Mouse (Mus musculus) central nervous system, embryonic 14 days (tissue): Measurements from ENCODE around the gene Ibsp. TPM values are rescaled to one million over a fixed set of nuclear protein-coding genes. Genes with fewer than 3 reads are reported as not detected.

ENCODE experiments used
- polyA plus RNA-seq: library from polyadenylated mRNA; depleted of rRNA; stranded (reverse); fragments of >200 nt; gene quantifications from 2 replicates; pipeline ENCODE4 v1.2.3, GENCODE M21; 2012; rRNA removed

The Ibsp gene
- polyA plus RNA-seq, result 27.1 and 44.8 TPM in 2 replicates

GRCm38 (mm10) chr5:104298994-104299393 lies at the start of gene Ibsp:
Gene Ibsp, plus strand, starts transcription at chr5:104299171.

DNA sequence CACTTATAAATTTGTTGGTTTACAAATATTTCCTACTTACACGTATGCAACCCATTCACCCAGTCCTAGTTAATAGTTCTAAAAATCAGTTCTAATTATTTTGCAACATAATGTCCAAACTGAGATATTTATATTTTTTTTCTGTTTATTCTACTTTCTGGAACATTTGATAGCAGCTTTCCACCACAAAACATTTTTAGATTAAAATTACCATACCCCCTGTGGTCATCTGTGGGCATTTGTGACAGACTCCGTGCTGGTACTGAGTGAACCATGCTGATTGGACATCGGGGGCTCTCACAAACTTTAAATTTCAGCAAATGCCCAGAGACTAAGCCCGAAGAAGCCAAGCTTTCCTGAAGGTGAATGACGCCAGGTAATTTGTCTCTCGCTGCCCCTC lies 26.1 kb downstream of the Ibsp start, which contains the start of gene Mepe:
TSS of gene Mepe (plus strand) at position 301 of the 400 bp plus-strand sequence.

Other genes starting within 250 kb of the Ibsp start
- not detected in 2 replicates for gene Gm17660, start 221.6 kb upstream of the Ibsp start, polyA plus RNA-seq
- gene Sparcl1, start 185.4 kb upstream of the Ibsp start, polyA plus RNA-seq, result 126 and 134 TPM in 2 replicates
- gene Dspp, start 128.5 kb upstream of the Ibsp start, polyA plus RNA-seq, result not detected in 2 replicates
- 0.54 and 1.2 TPM in 2 replicates for gene Dmp1, start 96.6 kb upstream of the Ibsp start, polyA plus RNA-seq
- not detected in 2 replicates for gene Mepe, start 26.2 kb downstream of the Ibsp start, polyA plus RNA-seq
- 39.2 and 83.0 TPM in 2 replicates for gene Spp1, start 135.9 kb downstream of the Ibsp start, polyA plus RNA-seq
- 37.4 and 44.7 TPM in 2 replicates for gene Pkd2, start 160.3 kb downstream of the Ibsp start, polyA plus RNA-seq
- 4.3 and 4.6 TPM in 2 replicates for gene BC005561, start 209.2 kb downstream of the Ibsp start, polyA plus RNA-seq